Mouse (Mus musculus) E14TG2a.4 (cell line): ENCODE data around the gene Zfp934.
"Not testable (repeated sequence)": the region's sequence is repeated elsewhere in the genome, so short reads cannot be mapped to it uniquely, and the experiment has no call there.

Experiments
- CTCF ChIP-seq: conservative IDR thresholded peaks from 2 replicates; pipeline ENCODE4 v1.5.1; 2014; ENCODE audit warnings: low read length
- NANOG ChIP-seq: IDR thresholded peaks from 2 replicates; pipeline ENCODE4 v1.6.1; 2014; ENCODE audit warnings: borderline replicate concordance, low read length, mixed read lengths

- TF ChIP-seq CTCF = not testable (repeated sequence)
- peak; percentile 48; the same call in 1 of the 2 replicates for TF ChIP-seq NANOG
Measured at GRCm38 (mm10) chr13:62530129-62530528, 40.9 kb downstream of the Zfp934 start.
